Mouse (Mus musculus) spleen, adult 2 months (tissue): ENCODE results near the gene Gm904. TPM values are rescaled to one million over a fixed set of nuclear protein-coding genes. Genes with fewer than 3 reads are reported as not detected.
"Not testable (repeated sequence)": the region's sequence is repeated elsewhere in the genome, so short reads cannot be mapped to it uniquely, and the experiment has no call there.

Source experiments
- DNase-seq, 2 experiments: peaks; one replicate each; pipeline versions ENCODE4 v3.0.0 to v3.0.0-alpha.2; 2012 to 2021; ENCODE audit warnings: low spot score in 2 of 2, low read depth in 1 of 2
- H3K27ac ChIP-seq: fragments of 200-500 bp; 2 replicates; pipeline ENCODE4 v1.5.1; 2012; ENCODE audit warnings: low read length, inconsistent platforms; ENCODE audit not compliant: insufficient read depth
- H3K27me3 ChIP-seq: fragments of 200-500 bp; 2 replicates; pipeline ENCODE4 v1.6.1; 2012; ENCODE audit warnings: mild to moderate bottlenecking, moderate library complexity, low read length, inconsistent platforms; ENCODE audit not compliant: control insufficient read depth, insufficient read depth
- H3K36me3 ChIP-seq: fragments of 200-500 bp; 2 replicates; pipeline ENCODE4 v1.6.1; 2012; ENCODE audit warnings: mild to moderate bottlenecking, low read length, inconsistent platforms; ENCODE audit not compliant: control insufficient read depth, insufficient read depth
- H3K4me1 ChIP-seq: fragments of 200-500 bp; 2 replicates; pipeline ENCODE4 v1.6.1; 2011; ENCODE audit warnings: inconsistent platforms; ENCODE audit not compliant: control insufficient read depth, insufficient read depth, insufficient read length
- H3K4me3 ChIP-seq: fragments of 200-500 bp; 2 replicates; pipeline ENCODE4 v1.5.1; 2011; ENCODE audit warnings: mild to moderate bottlenecking, inconsistent platforms; ENCODE audit not compliant: insufficient read depth, insufficient read length; ENCODE audit errors: extremely low read depth
- WGBS: fragments of 180-500 bp; shearing (Covaris S2); methylation state at CpG from one replicate; pipeline ENCODE4 v1.1.7; 2018; 5-methylcytosine and 5-hydroxymethylcytosine counted together
- polyA plus RNA-seq: library from polyadenylated mRNA; depleted of rRNA; stranded (reverse); fragments of >200 nt; gene quantifications from 2 replicates; pipeline ENCODE4 v1.2.3, GENCODE M21; 2012; rRNA removed

Gm904 gene
- not detected in 2 replicates for polyA plus RNA-seq

- not testable (repeated sequence) for H3K4me3 ChIP-seq, H3K4me1 ChIP-seq, H3K36me3 ChIP-seq, H3K27me3 ChIP-seq, DNase-seq, H3K27ac ChIP-seq
Observed at GRCm38 (mm10) chr13:50642928-50643327, at the start of gene Gm904. Gm904 (plus strand) TSS chr13:50643228.

GRCm38 (mm10) chr13:50648771-50649170 is 5.7 kb downstream of the Gm904 start:
- H3K4me3 ChIP-seq, DNase-seq, H3K36me3 ChIP-seq, H3K27ac ChIP-seq, H3K4me1 ChIP-seq, H3K27me3 ChIP-seq: not testable (repeated sequence)
- 73% methylated on average over 2 of the region's 2 CpGs for WGBS

Other genes with a start within 250 kb of the Gm904 start
- gene Fbxw17, start 225.4 kb upstream of the Gm904 start, polyA plus RNA-seq: 12.7 and 17.2 TPM in 2 replicates
- gene Gm47429, start 199.3 kb upstream of the Gm904 start, polyA plus RNA-seq: not detected in 2 replicates
- not detected in 2 replicates for gene Nutm2, start 175.9 kb upstream of the Gm904 start, polyA plus RNA-seq
- gene Gm8765, start 55.1 kb downstream of the Gm904 start, polyA plus RNA-seq: not detected in 2 replicates